Mouse (Mus musculus) hindbrain, postnatal 0 days (tissue): ENCODE results near the gene Cdkn1a. TPM values are rescaled to one million over a fixed set of nuclear protein-coding genes. Genes with fewer than 3 reads are reported as not detected.

Source experiments
- ATAC-seq: fragments of 200-750 bp; cut with Nextera tagmentation; 2 replicates; pipeline ENCODE4 v1.8.0; 2017; ENCODE audit warnings: mild to moderate bottlenecking, moderate TSS enrichment, moderate library complexity
- DNase-seq: peaks from one replicate; pipeline ENCODE4 v3.0.0-alpha.2; 2015; ENCODE audit warnings: low spot score
- H3K27ac ChIP-seq: fragments of 300-500 bp; sonication (generic); 2 replicates; pipeline ENCODE4 v1.5.1; 2014; ENCODE audit warnings: mild to moderate bottlenecking
- H3K27me3 ChIP-seq: fragments of 300-500 bp; sonication (generic); 2 replicates; pipeline ENCODE4 v1.6.1; 2014; ENCODE audit warnings: low read length, mixed read lengths; ENCODE audit not compliant: insufficient read depth
- H3K36me3 ChIP-seq: fragments of 300-500 bp; sonication (generic); 2 replicates; pipeline ENCODE4 v1.6.1; 2014; ENCODE audit warnings: low read length, mixed read lengths; ENCODE audit not compliant: insufficient read depth
- H3K4me1 ChIP-seq: fragments of 300-500 bp; sonication (generic); 2 replicates; pipeline ENCODE4 v1.6.1; 2014; ENCODE audit warnings: antibody characterized with exemption, low read length, mixed read lengths; ENCODE audit not compliant: insufficient read depth
- H3K4me2 ChIP-seq: fragments of 300-500 bp; sonication (generic); 2 replicates; pipeline ENCODE4 v1.6.1; 2014; ENCODE audit warnings: low read depth, mild to moderate bottlenecking, low read length, moderate library complexity, mixed read lengths
- H3K4me3 ChIP-seq: fragments of 300-500 bp; sonication (generic); 2 replicates; pipeline ENCODE4 v1.5.1; 2014; ENCODE audit warnings: low read length
- H3K9ac ChIP-seq: fragments of 300-500 bp; sonication (generic); replicated peaks from 2 replicates; pipeline ENCODE4 v1.6.1; 2014; ENCODE audit warnings: mild to moderate bottlenecking, low read length, moderate library complexity, mixed read lengths
- H3K9me3 ChIP-seq: fragments of 300-500 bp; sonication (generic); 2 replicates; pipeline ENCODE4 v1.6.1; 2016; ENCODE audit warnings: low read length, mixed read lengths
- CTCF ChIP-seq: IDR thresholded peaks from 2 replicates; pipeline ENCODE4 v1.5.1; 2016; ENCODE audit warnings: antibody characterized with exemption, control low read depth, low read depth
- WGBS: fragments of 180-500 bp; shearing (Covaris S2); extraction: QIAGEN DNeasy Blood & Tissue Kit; methylation state at CpG from one replicate; pipeline ENCODE4 v1.1.7; 2014; 5-methylcytosine and 5-hydroxymethylcytosine counted together
- polyA plus RNA-seq: library from polyadenylated mRNA; unstranded; fragments of >200 nt; fragmentation: Nextera tagmentation; extraction: Ambion mirVana; gene quantifications from 2 replicates; pipeline ENCODE4 v1.2.1, GENCODE M21; 2015
- total RNA-seq: library from RNA; depleted of rRNA; stranded (reverse); fragments of >200 nt; gene quantifications from 2 replicates; pipeline ENCODE4 v1.2.3, GENCODE M21; 2014

Cdkn1a gene
- total and polyA plus RNA-seq, 2 experiments from 2014 or later, result 50.0 to 257 TPM

- peak; percentile 35; the same call in 1 of the 2 replicates for ATAC-seq
- DNase-seq, result peak; percentile 44
Observed at GRCm38 (mm10) chr17:29050791-29051190, 40.0 kb upstream of the Cdkn1a start.

GRCm38 (mm10) chr17:29053067-29053466 is 37.7 kb upstream of the Cdkn1a start:
- no peak for ATAC-seq
- WGBS, result 80% methylated on average over 6 of the region's 6 CpGs
- H3K27ac ChIP-seq, result no peak overlapping the region
- no peaks in the 10 kb centered on the region for H3K4me1 ChIP-seq
- H3K9ac ChIP-seq, result no peak overlapping the region
- H3K4me3 ChIP-seq, result no peak overlapping the region
- DNase-seq, result no peak
- no peaks in the 10 kb centered on the region for H3K36me3 ChIP-seq
- H3K27me3 ChIP-seq, result no peaks in the 10 kb centered on the region
- no peaks in the 10 kb centered on the region for H3K9me3 ChIP-seq
- no peak overlapping the region for H3K4me2 ChIP-seq
- TF ChIP-seq CTCF, result no peak

More at GRCm38 (mm10) chr17:29050791-29051190, 40.0 kb upstream of the Cdkn1a start:
- Histone ChIP-seq H3K4me2 (peak overlapping the region; percentile 28; the same call in 1 of the 2 replicates), H3K4me1 (no peaks in the 10 kb centered on the region), H3K9me3 (no peaks in the 10 kb centered on the region), H3K4me3 (no peak overlapping the region), H3K9ac (no peak overlapping the region), H3K27ac (peak overlapping the region; percentile 41; the same call in 1 of the 2 replicates), H3K36me3 (peaks cover 11% of the 10 kb centered on the region; the same call in 1 of the 2 replicates), H3K27me3 (no peaks in the 10 kb centered on the region)
- 42% methylated on average over 14 of the region's 14 CpGs for WGBS
- TF ChIP-seq CTCF, result no peak

- 39% methylated on average over 7 of the region's 7 CpGs for WGBS
- Histone ChIP-seq H3K36me3 (no peaks in the 10 kb centered on the region), H3K4me3 (no peak overlapping the region), H3K9ac (no peak overlapping the region), H3K27me3 (no peaks in the 10 kb centered on the region), H3K4me1 (no peaks in the 10 kb centered on the region), H3K27ac (no peak overlapping the region), H3K4me2 (no peak overlapping the region), H3K9me3 (no peaks in the 10 kb centered on the region)
- ATAC-seq, result no peak
- TF ChIP-seq CTCF, result no peak
- peak; percentile 46 for DNase-seq
Observed at GRCm38 (mm10) chr17:29053841-29054240, 36.9 kb upstream of the Cdkn1a start.

GRCm38 (mm10) chr17:29054429-29054828 is 36.3 kb upstream of the Cdkn1a start:
- Histone ChIP-seq H3K36me3 (no peaks in the 10 kb centered on the region), H3K4me1 (no peaks in the 10 kb centered on the region), H3K4me3 (no peak overlapping the region), H3K27ac (no peak overlapping the region), H3K27me3 (no peaks in the 10 kb centered on the region), H3K9ac (no peak overlapping the region), H3K9me3 (no peaks in the 10 kb centered on the region), H3K4me2 (no peak overlapping the region)
- TF ChIP-seq CTCF, result no peak
- 84% methylated on average over 6 of the region's 6 CpGs for WGBS
- ATAC-seq, result no peak
- DNase-seq, result no peak

- no peak overlapping the region for H3K27ac ChIP-seq
- H3K4me3 ChIP-seq, result no peak overlapping the region
- DNase-seq, result no peak
- H3K36me3 ChIP-seq, result no peaks in the 10 kb centered on the region
- no peaks in the 10 kb centered on the region for H3K4me1 ChIP-seq
- TF ChIP-seq CTCF, result no peak
- no peak for ATAC-seq
- H3K4me2 ChIP-seq, result no peak overlapping the region
- H3K9me3 ChIP-seq, result no peaks in the 10 kb centered on the region
- no peaks in the 10 kb centered on the region for H3K27me3 ChIP-seq
- no peak overlapping the region for H3K9ac ChIP-seq
- 69% methylated on average over 5 of the region's 5 CpGs for WGBS
Observed at GRCm38 (mm10) chr17:29055586-29055985, 35.2 kb upstream of the Cdkn1a start.

- Histone ChIP-seq H3K27me3 (no peaks in the 10 kb centered on the region), H3K4me2 (no peak overlapping the region), H3K27ac (no peak overlapping the region), H3K4me1 (no peaks in the 10 kb centered on the region), H3K9me3 (no peaks in the 10 kb centered on the region), H3K36me3 (no peaks in the 10 kb centered on the region), H3K9ac (no peak overlapping the region), H3K4me3 (no peak overlapping the region)
- TF ChIP-seq CTCF, result no peak
- ATAC-seq (no peak), DNase-seq (no peak)
- 39% methylated on average over 7 of the region's 7 CpGs for WGBS
Observed at GRCm38 (mm10) chr17:29056207-29056606, 34.6 kb upstream of the Cdkn1a start.

- Histone ChIP-seq H3K9me3 (no peaks in the 10 kb centered on the region), H3K27ac (no peak overlapping the region), H3K4me2 (no peak overlapping the region), H3K27me3 (no peaks in the 10 kb centered on the region), H3K9ac (no peak overlapping the region), H3K36me3 (no peaks in the 10 kb centered on the region), H3K4me3 (no peak overlapping the region), H3K4me1 (no peaks in the 10 kb centered on the region)
- DNase-seq (peak; percentile 62), ATAC-seq (peak; percentile 38; the same call in 1 of the 2 replicates)
- TF ChIP-seq CTCF, result no peak
- WGBS, result 8% methylated on average over 8 of the region's 8 CpGs
Observed at GRCm38 (mm10) chr17:29056699-29057151, 34.1 kb upstream of the Cdkn1a start.
